Comparison of ENCODE assay signal across 8 mouse cellular contexts in genomic region chr1:131378081-131378913, GRCm38 (mm10).
DNase-seq lines count a peak whose midpoint lies in the region; ATAC-seq lines count a peak whose summit lies in the region.

No protein-coding gene starts in this region.

- ATAC-seq in midbrain, embryonic 15.5 days (replicated peaks) = no peak
- no peak for ATAC-seq in midbrain, embryonic 11.5 days (ENCODE audit: low FRiP score)
- no peak for ATAC-seq in hindbrain, embryonic 15.5 days (ENCODE audit: low FRiP score, low read depth)
- peak; percentile 29; the same call in 1 of the 2 replicates for ATAC-seq in stomach, embryonic 16.5 days (ENCODE audit: insufficient read depth, low FRiP score)

- peaks cover 11% of the 10 kb centered on the region; the same call in 1 of the 2 replicates for H3K4me1 ChIP-seq in midbrain, embryonic 15.5 days
- H3K4me1 ChIP-seq in midbrain, embryonic 11.5 days (ENCODE audit: control insufficient read depth, insufficient read depth, low read length) = no peaks in the 10 kb centered on the region
- peaks cover 11% of the 10 kb centered on the region; the same call in 1 of the 2 replicates for H3K4me1 ChIP-seq in hindbrain, embryonic 15.5 days (replicated peaks)
- peaks cover 25% of the 10 kb centered on the region for H3K4me1 ChIP-seq in stomach, embryonic 16.5 days (ENCODE audit: control insufficient read depth, insufficient read depth, low read length)

- no peaks in the 10 kb centered on the region for H3K36me3 ChIP-seq in midbrain, embryonic 15.5 days (replicated peaks)
- H3K36me3 ChIP-seq in midbrain, embryonic 11.5 days (ENCODE audit: control insufficient read depth, insufficient read depth, low read length) = no peaks in the 10 kb centered on the region
- no peaks in the 10 kb centered on the region for H3K36me3 ChIP-seq in hindbrain, embryonic 15.5 days
- H3K36me3 ChIP-seq in stomach, embryonic 16.5 days (ENCODE audit: control insufficient read depth, insufficient read depth, low read length) = no peaks in the 10 kb centered on the region

- DNase-seq in embryo, embryonic 10.5 days (ENCODE audit: low spot score) = peak; percentile 11
- DNase-seq in embryo, embryonic 10 days (ENCODE audit: low spot score) = no peak
- no peak for DNase-seq in midbrain, embryonic 11.5 days (ENCODE audit: low spot score, missing footprints)
- no peak for DNase-seq in frontal cortex, postnatal 14 days (ENCODE audit: low spot score in 2 of 2)
- DNase-seq in cerebellum, postnatal 25 days = no peak

- no peak overlapping the region for H3K4me3 ChIP-seq in midbrain, embryonic 15.5 days
- H3K4me3 ChIP-seq in midbrain, embryonic 11.5 days (ENCODE audit: low read depth, low read length) = no peak overlapping the region
- H3K4me3 ChIP-seq in hindbrain, embryonic 15.5 days = no peak overlapping the region
- H3K4me3 ChIP-seq in stomach, embryonic 16.5 days (replicated peaks; ENCODE audit: low read length) = no peak overlapping the region

- H3K27me3 ChIP-seq in midbrain, embryonic 15.5 days (replicated peaks) = no peaks in the 10 kb centered on the region
- no peaks in the 10 kb centered on the region for H3K27me3 ChIP-seq in midbrain, embryonic 11.5 days (ENCODE audit: control insufficient read depth, insufficient read depth, low read length)
- no peaks in the 10 kb centered on the region for H3K27me3 ChIP-seq in hindbrain, embryonic 15.5 days
- H3K27me3 ChIP-seq in stomach, embryonic 16.5 days (ENCODE audit: control insufficient read depth, insufficient read depth, low read length) = no peaks in the 10 kb centered on the region

- H3K27ac ChIP-seq in midbrain, embryonic 15.5 days = peak overlapping the region; percentile 43
- H3K27ac ChIP-seq in midbrain, embryonic 11.5 days (ENCODE audit: low read depth, low read length) = no peak overlapping the region
- H3K27ac ChIP-seq in hindbrain, embryonic 15.5 days (replicated peaks) = peak overlapping the region; percentile 56; the same call in 1 of the 2 replicates
- H3K27ac ChIP-seq in stomach, embryonic 16.5 days (ENCODE audit: low read length) = peak overlapping the region; percentile 59

- no peak overlapping the region for H3K9ac ChIP-seq in midbrain, embryonic 15.5 days
- H3K9ac ChIP-seq in midbrain, embryonic 11.5 days (ENCODE audit: low read length) = no peak overlapping the region
- no peak overlapping the region for H3K9ac ChIP-seq in hindbrain, embryonic 15.5 days
- H3K9ac ChIP-seq in stomach, embryonic 16.5 days (ENCODE audit: low read length) = no peak overlapping the region

- WGBS in midbrain, embryonic 15.5 days = 60% methylated on average over 7 of the region's 7 CpGs
- 63% methylated on average over 7 of the region's 7 CpGs for WGBS in midbrain, embryonic 11.5 days
- 45% methylated on average over 7 of the region's 7 CpGs for WGBS in hindbrain, embryonic 15.5 days
- 36% methylated on average over 7 of the region's 7 CpGs for WGBS in stomach, embryonic 16.5 days

- no peak overlapping the region for H3K4me2 ChIP-seq in midbrain, embryonic 15.5 days
- H3K4me2 ChIP-seq in midbrain, embryonic 11.5 days = no peak overlapping the region
- no peak overlapping the region for H3K4me2 ChIP-seq in hindbrain, embryonic 15.5 days
- no peak overlapping the region for H3K4me2 ChIP-seq in stomach, embryonic 16.5 days (ENCODE audit: low read depth, low read length)

- no peaks in the 10 kb centered on the region for H3K9me3 ChIP-seq in midbrain, embryonic 15.5 days
- H3K9me3 ChIP-seq in midbrain, embryonic 11.5 days (ENCODE audit: control insufficient read depth, low read length) = no peaks in the 10 kb centered on the region
- H3K9me3 ChIP-seq in hindbrain, embryonic 15.5 days = no peaks in the 10 kb centered on the region
- no peaks in the 10 kb centered on the region for H3K9me3 ChIP-seq in stomach, embryonic 16.5 days (replicated peaks; ENCODE audit: control insufficient read depth, low read length)
